Mouse (Mus musculus) embryo, embryonic 11 days (tissue): Measurements from ENCODE around the gene Mknk2.
"Not testable (repeated sequence)": the region's sequence is repeated elsewhere in the genome, so short reads cannot be mapped to it uniquely, and the experiment has no call there.

Experiments used
- DNase-seq: peaks from one replicate; pipeline ENCODE4 v3.0.0-alpha.2; 2015

The Mknk2 gene

DNA sequence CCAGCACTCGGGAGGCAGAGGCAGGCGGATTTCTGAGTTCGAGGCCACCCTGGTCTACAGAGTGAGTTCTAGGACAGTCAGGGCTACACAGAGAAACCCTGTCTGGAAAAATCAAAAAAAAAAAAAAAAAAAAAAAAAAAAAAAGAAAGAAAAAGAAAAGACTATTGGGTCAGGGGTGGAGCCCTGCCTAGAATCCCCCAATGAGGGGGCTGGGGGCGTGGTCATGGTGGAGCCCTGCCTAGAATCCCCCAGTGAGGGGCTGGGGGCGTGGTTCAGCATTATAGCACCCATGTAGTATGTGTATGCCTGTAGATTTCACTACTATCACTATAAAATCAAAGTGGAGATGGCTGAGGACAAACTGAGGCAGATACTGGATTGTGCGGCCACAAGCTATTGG, 28.0 kb downstream of the Mknk2 start:
- not testable (repeated sequence) for DNase-seq

DNA sequence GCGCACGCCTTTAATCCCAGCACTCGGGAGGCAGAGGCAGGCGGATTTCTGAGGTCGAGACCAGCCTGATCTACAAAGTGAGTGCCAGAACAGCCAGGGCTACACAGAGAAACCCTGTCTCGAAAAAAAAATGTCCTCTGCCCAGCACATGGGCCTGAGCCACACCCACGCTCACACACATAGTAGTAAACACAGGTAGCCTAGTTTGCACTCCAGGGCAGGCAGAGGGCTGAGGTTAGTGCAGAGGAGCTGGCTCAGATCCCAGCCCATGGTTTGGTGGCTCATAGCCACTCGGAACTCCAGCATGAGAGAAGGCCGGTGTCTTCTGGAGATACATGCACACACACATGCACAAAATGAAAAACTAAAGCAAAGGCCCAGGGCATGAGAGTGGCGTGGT, 31.0 kb downstream of the Mknk2 start:
- no peak for DNase-seq

DNA sequence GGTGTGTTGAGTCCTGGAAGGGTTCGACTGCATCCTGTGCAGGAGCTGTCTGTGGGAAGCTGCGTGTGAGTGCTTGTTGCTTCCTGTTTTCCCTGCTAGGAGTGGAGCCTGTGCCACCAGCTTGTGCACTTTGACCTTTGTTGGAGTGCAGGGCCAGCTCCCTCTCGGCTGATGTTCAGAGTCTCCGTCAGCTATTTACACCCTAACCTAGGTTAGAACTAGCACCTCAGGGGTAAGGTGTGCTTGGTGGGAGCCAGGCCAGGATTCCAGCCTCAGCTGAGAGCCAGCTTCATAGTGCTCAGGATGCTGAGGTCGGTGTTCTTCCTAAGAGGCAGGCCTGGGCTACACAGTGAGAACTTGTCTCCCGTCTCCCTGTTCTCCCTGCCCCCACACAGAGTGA, 42.6 kb downstream of the Mknk2 start:
- DNase-seq = no peak

DNA sequence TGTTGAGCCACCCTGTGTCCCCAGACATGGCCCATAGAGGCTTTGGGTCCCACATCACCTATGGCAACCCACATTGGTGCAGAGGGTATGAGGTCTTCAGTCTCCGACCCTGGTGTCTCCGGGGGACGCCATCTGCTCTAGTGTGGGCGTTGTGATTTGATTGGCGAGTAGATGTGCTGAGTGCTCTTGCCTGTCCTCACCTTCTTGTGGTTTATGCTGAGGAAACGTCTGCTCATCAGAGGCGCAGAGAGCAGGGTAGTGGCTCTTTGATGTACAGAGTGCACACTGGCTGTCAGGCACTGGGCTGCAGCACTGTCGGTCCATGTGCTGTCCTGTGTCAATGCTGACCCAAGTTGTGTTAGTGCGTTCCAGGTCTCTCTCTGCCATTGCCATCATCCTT, 49.0 kb downstream of the Mknk2 start:
- no peak for DNase-seq

DNA sequence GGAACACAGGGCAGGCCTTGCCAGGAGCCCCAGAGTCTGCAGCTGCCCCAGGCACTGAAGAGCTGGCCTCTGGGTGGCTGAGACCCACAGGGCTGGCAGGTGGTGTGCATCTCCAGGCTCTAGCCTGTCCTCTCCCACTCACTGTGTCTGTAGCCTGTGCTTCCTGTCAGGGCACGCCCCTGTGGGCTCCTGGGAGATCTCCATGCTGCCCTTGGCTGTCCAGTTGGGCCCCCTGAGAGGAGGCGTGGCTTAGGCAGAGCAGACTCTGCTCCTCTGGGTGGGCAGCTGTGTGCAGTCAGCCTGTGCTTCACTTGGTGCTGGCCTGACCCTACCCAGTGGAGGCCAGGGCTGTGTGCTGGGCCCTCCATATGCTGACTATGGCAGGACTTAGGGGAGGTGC, 50.2 kb downstream of the Mknk2 start:
- DNase-seq = peak; percentile 40

DNA sequence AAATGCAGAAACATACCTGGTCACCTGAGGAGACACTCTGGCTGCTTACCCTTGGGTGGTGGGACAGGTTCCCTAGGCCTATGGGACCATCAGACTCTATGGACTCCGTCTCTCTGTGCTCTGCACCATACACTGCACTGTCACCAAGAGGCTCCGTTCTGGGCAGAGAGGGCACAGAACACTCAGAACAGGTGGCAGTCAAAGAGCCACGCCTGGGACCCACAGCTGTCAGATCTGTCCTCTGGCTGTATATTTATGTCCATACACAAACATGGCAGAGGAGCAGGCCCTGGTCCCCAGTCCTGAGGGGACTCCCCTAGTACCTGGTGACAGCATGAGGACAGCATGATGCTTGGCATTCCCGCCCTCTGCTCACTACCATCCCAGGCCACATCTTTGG, 52.1 kb downstream of the Mknk2 start:
- no peak for DNase-seq

DNA sequence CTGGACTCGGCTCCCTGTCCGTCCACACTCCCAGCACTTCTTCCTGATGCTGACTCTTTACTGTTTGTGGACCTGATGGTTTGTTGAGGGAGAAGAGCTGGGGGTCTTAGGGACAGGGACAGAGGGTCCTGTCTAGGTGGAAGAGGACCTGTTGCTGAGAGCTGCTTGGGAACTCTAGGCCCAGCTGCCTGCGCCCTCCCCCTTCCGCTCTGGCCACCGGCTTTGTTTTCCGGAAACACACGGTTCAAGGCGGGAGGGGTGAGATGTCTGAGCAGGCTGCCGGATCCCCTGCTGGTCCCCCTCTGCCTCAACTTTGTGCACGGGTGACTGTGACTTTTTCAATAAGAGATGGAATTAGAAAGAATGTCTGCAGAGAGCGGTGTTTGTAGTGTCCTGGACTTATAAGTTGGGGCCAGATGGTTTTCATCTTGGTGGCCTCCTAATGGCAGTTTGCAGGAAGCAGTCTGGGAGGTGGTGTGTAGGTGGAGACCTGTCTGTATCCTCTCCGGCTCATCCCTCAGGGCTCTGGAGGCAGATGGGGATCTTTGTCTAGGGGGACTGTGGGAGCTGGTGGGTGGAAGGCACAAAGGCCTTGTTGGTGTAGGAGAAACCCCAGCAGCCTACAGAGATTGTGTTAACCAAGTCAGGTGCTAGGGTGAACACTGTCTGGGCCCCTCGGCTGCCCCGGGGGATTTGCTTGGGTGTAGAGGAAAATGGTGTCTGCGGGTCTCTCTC, 54.3 kb downstream of the Mknk2 start:
- DNase-seq = peak; percentile 72

DNA sequence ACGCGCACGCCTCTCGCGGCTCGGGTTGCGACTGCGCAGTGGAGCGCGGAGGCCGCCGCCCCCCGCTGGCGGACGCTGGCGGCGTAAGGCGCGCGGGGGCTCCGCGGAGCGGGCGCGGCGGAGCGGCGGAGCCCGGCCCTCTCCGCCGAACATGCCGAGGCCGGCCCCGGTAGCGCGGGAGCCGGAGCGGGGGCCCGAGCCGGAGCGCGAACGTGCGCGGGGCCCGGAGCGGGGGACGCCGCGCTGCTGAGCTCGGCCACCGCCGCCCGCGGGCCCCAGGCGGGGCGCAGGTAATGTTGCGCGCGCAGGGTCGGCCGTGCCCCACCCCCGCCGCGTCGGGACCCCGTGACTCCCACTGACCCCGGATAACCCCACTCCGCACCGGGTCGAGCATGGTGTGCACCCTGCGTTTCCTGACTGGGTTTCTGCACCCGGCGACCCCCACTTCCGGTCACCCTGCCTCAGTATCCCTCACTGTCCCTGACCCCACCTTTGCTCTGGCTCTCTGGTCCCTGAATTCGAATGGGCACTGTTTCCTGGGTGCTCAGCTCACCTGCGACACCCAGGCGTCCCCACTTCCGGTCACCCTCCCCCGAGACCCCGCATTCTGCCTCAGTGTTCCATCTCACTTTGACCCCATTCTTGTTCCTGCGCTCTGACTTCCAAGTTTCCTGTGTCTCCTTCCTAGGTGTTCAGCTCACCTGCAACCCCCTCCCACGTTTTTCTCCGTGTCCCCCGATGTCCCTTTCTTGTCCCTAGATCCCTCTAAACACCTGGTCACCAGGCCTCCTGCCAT, 55.1 kb downstream of the Mknk2 start, which contains the start of gene Csnk1g2:
Csnk1g2 (plus strand) TSS at position 178 of the 796 bp plus-strand sequence.
- DNase-seq = no peak

DNA sequence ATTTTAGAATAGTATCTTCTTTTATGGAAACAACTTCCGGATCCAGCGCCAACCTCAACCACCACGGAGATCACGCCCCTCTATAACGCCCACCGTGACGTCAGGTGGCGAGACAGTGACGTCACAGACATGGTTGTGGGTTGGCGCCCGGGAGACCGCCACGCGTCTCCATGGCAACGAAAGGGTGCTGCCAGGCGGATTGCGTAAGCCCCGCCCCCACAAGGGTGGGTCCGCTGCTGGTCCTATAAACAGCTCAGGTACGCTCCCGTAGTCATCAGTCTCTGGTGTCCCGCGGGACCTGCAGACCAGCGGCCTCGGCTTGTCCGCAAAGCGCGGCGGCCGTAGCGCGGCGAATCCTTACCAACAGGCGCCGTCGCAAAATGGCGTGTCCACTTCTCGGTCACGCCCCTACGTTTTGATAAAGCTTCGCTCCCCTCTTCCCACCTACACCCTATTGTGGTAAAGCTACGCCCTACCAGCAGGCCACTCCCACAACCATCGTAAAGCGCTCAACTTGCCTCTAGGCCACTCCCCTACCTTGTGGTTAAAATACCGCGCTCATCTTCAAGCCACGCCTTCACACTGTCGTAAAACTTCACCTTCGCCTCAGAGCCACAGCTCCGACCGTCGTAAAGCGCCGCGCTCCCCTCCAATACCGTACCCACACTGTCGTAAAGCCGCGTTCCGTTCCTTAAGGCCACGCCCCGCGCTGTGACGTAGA, 55.8 kb downstream of the Mknk2 start:
- peak; percentile 100 for DNase-seq

DNA sequence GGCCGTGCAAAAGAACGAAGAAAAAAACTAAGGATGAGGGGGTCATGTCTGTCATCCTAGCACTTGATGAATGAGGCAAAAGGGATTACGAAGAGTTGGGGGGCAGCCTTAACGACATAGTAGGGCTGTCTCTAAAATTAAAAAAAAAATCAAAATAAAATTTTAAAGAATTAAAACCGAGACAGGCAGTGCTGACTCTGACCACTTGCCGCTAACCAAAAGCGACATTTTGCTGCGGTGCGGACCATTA, 56.3 kb downstream of the Mknk2 start:
- no peak for DNase-seq

DNA sequence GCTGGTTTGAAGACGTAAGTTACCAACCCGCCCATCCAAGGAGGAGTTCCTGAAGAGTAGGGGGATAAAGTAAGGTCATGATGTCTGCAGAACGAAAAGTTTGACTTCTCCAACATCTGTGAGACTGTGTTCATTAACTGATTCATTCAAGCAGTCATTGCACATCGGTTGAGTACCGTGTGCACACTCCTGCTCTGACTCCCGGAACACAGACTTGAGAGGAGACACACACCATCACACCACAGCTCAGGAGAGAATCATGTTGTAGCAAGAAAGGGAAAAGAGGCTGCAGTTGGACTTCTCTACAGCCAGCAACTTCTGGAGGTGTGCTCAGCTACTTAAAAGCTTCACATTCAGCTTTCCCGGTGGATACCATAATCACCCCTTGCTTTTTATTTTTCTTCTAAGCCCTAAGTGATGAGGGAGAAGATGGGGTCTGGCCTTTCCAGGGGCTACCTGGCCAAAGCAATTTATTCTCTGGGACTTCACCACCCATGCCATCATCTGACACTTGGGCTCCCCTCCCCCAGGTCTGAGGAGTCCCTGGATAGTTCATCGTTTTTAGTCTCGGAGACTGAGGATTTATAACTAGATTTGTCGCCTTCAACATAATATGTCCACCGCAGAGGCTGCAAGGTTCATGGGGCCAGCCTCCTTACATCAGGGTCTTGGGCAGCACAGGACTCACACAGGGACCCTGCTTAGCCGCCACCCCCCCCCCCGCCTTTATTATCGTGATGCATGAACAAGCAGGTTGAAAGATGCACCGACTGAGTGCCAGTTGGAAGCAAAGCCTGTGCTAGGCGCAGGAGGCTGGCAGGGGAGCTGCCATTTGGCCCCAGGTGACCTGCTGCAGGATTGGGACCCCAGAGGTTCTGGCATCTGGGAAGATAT, 56.9 kb downstream of the Mknk2 start:
- DNase-seq = peak; percentile 20

DNA sequence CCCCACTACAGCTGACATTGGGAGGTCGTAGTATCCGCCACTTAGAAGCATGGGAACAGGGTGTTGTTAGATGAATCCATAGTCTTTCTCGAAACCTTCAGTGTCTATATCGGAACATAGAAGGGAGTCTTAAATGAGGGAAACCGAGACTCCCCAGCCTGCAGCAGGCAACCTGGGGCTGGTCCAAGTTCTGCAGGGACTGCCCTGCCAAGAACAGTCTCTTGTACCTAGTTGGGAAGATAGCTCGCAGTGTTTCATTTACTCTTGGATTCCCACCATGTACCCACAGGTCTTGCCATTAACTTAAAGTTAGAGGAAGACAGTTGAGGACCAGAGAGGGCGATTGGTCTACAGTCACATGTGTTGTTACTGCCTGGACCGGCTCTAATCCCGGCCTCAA, 57.5 kb downstream of the Mknk2 start:
- no peak for DNase-seq

DNA sequence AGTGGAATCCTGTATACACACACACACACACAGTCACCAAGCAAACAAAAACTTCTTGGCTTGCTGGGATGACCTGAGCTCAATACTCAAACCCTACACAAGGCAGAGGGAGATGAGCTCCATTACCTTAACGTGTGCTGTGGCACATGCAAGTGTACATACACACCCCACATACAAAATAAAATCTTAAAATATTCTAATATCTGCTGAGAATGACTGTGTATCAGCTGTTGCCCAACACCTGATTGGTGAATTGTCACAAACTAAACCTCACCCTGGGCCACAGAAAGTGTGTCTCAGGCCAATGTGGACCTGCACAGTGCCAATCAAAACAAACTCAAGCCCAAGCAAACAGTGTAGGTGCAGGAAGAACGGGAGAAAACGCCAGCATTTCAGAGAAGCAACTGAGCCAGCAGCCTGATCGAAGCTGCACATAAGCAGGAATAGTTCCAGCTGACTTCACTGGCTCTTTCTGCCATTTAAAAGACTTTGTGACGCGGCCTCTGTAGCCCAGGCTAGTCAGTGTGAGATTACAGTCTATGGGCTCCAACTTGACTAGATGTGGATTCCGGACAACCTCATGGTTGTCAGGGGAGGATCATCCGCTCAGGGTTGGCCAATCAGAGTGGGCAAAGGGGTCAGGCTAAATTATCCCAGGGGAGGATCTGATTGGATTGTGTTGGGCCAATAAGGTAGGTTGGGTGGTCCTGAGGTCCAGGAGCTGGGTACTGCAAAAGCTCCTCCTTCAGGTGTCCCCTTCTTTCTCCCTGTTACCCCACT, 58.3 kb downstream of the Mknk2 start:
- DNase-seq = peak; percentile 29

DNA sequence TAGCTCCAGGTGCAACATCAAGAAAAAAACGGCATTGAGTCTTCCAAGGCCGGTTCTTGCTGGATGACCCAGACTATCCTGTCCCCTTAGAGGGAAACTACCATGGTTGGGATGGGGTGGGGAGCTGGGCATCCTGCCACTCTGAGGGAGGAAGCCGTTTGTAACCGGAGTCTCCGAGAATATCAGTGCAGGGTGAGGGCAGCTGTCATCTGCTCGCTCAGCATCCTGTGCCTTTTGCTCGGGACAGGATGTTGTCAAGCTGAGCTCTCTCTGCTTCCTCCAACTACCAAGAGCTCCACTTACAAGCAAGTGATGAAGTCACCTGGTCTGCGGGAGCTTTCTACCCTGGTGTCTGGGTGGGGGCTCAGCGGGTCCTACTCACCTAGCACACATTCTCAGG, 59.7 kb downstream of the Mknk2 start:
- peak; percentile 8 for DNase-seq
